Mouse (Mus musculus) myocyte (in vitro differentiated cells): ENCODE measurements around the gene Iscu. TPM values are rescaled to one million over a fixed set of nuclear protein-coding genes. Genes with fewer than 3 reads are reported as not detected.
"Not testable (repeated sequence)": the region's sequence is repeated elsewhere in the genome, so short reads cannot be mapped to it uniquely, and the experiment has no call there.

Experiments used
- H3K27me3 ChIP-seq: one replicate; pipeline ENCODE4 v1.6.1; 2011; ENCODE audit not compliant: control insufficient read depth, insufficient read depth, insufficient read length
- H3K36me3 ChIP-seq: one replicate; pipeline ENCODE4 v1.6.1; 2011; ENCODE audit not compliant: control insufficient read depth, insufficient read depth
- H3K4me2 ChIP-seq: one replicate; pipeline ENCODE4 v1.6.1; 2011; ENCODE audit warnings: low read depth, control low read depth
- H3K4me3 ChIP-seq: one replicate; pipeline ENCODE4 v1.5.1; 2011; ENCODE audit warnings: mild to moderate bottlenecking, control low read depth, moderate library complexity
- H3K79me2 ChIP-seq: one replicate; pipeline ENCODE4 v1.6.1; 2011; ENCODE audit not compliant: control insufficient read depth, insufficient read depth
- H3ac ChIP-seq: one replicate; pipeline ENCODE4 v1.6.1; 2011; ENCODE audit not compliant: control insufficient read depth, insufficient read length
- CEBPB ChIP-seq: IDR thresholded peaks from 2 replicates; pipeline ENCODE4 v1.6.1; 2011; ENCODE audit warnings: mild to moderate bottlenecking, moderate library complexity; ENCODE audit not compliant: poor library complexity, insufficient read depth, severe bottlenecking
- E2F4 ChIP-seq: IDR thresholded peaks from one replicate; pipeline ENCODE4 v1.6.1; 2011; ENCODE audit warnings: mild to moderate bottlenecking, control low read depth, moderate library complexity; ENCODE audit not compliant: insufficient read depth
- MAX ChIP-seq: IDR thresholded peaks from one replicate; pipeline ENCODE4 v1.6.1; 2011; ENCODE audit warnings: low read depth, mild to moderate bottlenecking, control low read depth
- MYOD1 ChIP-seq, 3 experiments: IDR thresholded peaks; one replicate each; pipeline ENCODE4 v1.6.1; 2011; ENCODE audit warnings: control low read depth in 2 of 3, low read depth in 2 of 3, mild to moderate bottlenecking in 2 of 3, moderate library complexity in 1 of 3; ENCODE audit not compliant: insufficient read length in 2 of 3, control insufficient read depth in 1 of 3
- MYOG ChIP-seq, 3 experiments: IDR thresholded peaks; one replicate each; pipeline ENCODE4 v1.6.1; 2011; ENCODE audit warnings: control low read depth in 2 of 3, low read depth in 2 of 3, mild to moderate bottlenecking in 2 of 3; ENCODE audit not compliant: insufficient read length in 2 of 3, control insufficient read depth in 1 of 3, insufficient read depth in 1 of 3
- POLR2A ChIP-seq: IDR thresholded peaks from one replicate; pipeline ENCODE4 v1.6.1; 2011; ENCODE audit warnings: low read depth, mild to moderate bottlenecking, control low read depth, moderate library complexity; ENCODE audit not compliant: insufficient read length
- POLR2AphosphoS2 ChIP-seq: IDR thresholded peaks from one replicate; pipeline ENCODE4 v1.6.1; 2011; ENCODE audit warnings: low read depth, control low read depth; ENCODE audit not compliant: insufficient read length
- REST ChIP-seq: IDR thresholded peaks from one replicate; pipeline ENCODE4 v1.6.1; 2011; ENCODE audit warnings: mild to moderate bottlenecking, control low read depth, moderate library complexity; ENCODE audit not compliant: insufficient read depth, insufficient read length
- SRF ChIP-seq: IDR thresholded peaks from one replicate; pipeline ENCODE4 v1.6.1; 2011; ENCODE audit warnings: low read depth; ENCODE audit not compliant: control insufficient read depth, insufficient read length
- TCF12 ChIP-seq: IDR thresholded peaks from one replicate; pipeline ENCODE4 v1.6.1; 2011; ENCODE audit warnings: mild to moderate bottlenecking, control low read depth; ENCODE audit not compliant: poor library complexity, insufficient read depth, severe bottlenecking
- TCF3 ChIP-seq: IDR thresholded peaks from one replicate; pipeline ENCODE4 v1.6.1; 2011; ENCODE audit warnings: low read depth, control low read depth; ENCODE audit not compliant: insufficient read length
- USF1 ChIP-seq: IDR thresholded peaks from one replicate; pipeline ENCODE4 v1.6.1; 2011; ENCODE audit warnings: low read depth, mild to moderate bottlenecking, control low read depth, moderate library complexity
- polyA plus RNA-seq: library from polyadenylated mRNA; unstranded; fragments of >200 nt; fragmentation: generic; extraction: Trizol; gene quantifications from one replicate; pipeline ENCODE4 v1.2.1, GENCODE M21; 2012; ENCODE audit warnings: missing spikeins

Iscu gene
- polyA plus RNA-seq, 1 experiment: 163 TPM

GRCm38 (mm10) chr5:113772905-113773519 lies 464 bp downstream of the Iscu start:
- peak overlapping the region; percentile 94 for H3K4me2 ChIP-seq
- peak overlapping the region; percentile 62 for H3K4me3 ChIP-seq
- H3ac ChIP-seq: peak overlapping the region; percentile 48
- TF ChIP-seq E2F4 (no peak), MYOD1 (IDR thresholded peaks at IDR 0.05; ENCODE audit: control insufficient read depth in 1 of 3, insufficient read length in 2 of 3, low read depth in 2 of 3) (no peak), CEBPB (no peak), REST (no peak), TCF12 (no peak), TCF3 (no peak), MAX (no peak), USF1 (no peak), SRF (no peak), POLR2AphosphoS2 (no peak), MYOG (IDR thresholded peaks at IDR 0.05; ENCODE audit: control insufficient read depth in 1 of 3, insufficient read depth in 1 of 3, insufficient read length in 2 of 3, low read depth in 2 of 3) (no peak), POLR2A (no peak)
- peaks cover 46% of the 10 kb centered on the region for H3K79me2 ChIP-seq
- H3K27me3 ChIP-seq: no peaks in the 10 kb centered on the region
- H3K36me3 ChIP-seq: no peaks in the 10 kb centered on the region

- peak overlapping the region; percentile 48 for H3ac ChIP-seq
- peak overlapping the region; percentile 94 for H3K4me2 ChIP-seq
- H3K27me3 ChIP-seq: no peaks in the 10 kb centered on the region
- peak overlapping the region; percentile 62 for H3K4me3 ChIP-seq
- TF ChIP-seq MAX (no peak), REST (no peak), POLR2A (no peak), POLR2AphosphoS2 (no peak), USF1 (no peak), SRF (no peak), E2F4 (no peak), MYOG (IDR thresholded peaks at IDR 0.05; ENCODE audit: control insufficient read depth in 1 of 3, insufficient read depth in 1 of 3, insufficient read length in 2 of 3, low read depth in 2 of 3) (no peak), TCF12 (no peak), CEBPB (no peak), MYOD1 (IDR thresholded peaks at IDR 0.05; ENCODE audit: control insufficient read depth in 1 of 3, insufficient read length in 2 of 3, low read depth in 2 of 3) (no peak), TCF3 (no peak)
- no peaks in the 10 kb centered on the region for H3K36me3 ChIP-seq
- peaks cover 40% of the 10 kb centered on the region for H3K79me2 ChIP-seq
Measured at GRCm38 (mm10) chr5:113773664-113774063, 1.1 kb downstream of the Iscu start.

GRCm38 (mm10) chr5:113775585-113775984 lies 3.0 kb downstream of the Iscu start:
- no peak for TF ChIP-seq TCF12
- no peak for TF ChIP-seq E2F4
- no peak for TF ChIP-seq MYOD1 (IDR thresholded peaks at IDR 0.05; ENCODE audit: control insufficient read depth in 1 of 3, insufficient read length in 2 of 3, low read depth in 2 of 3)
- TF ChIP-seq POLR2AphosphoS2: no peak
- TF ChIP-seq USF1: no peak
- TF ChIP-seq MAX: no peak
- no peak for TF ChIP-seq MYOG (IDR thresholded peaks at IDR 0.05; ENCODE audit: control insufficient read depth in 1 of 3, insufficient read depth in 1 of 3, insufficient read length in 2 of 3, low read depth in 2 of 3)
- TF ChIP-seq POLR2A: no peak
- TF ChIP-seq REST: no peak
- Histone ChIP-seq H3K27me3 (no peaks in the 10 kb centered on the region), H3K79me2 (peaks cover 20% of the 10 kb centered on the region), H3K4me3 (no peak overlapping the region), H3K4me2 (no peak overlapping the region), H3ac (no peak overlapping the region), H3K36me3 (no peaks in the 10 kb centered on the region)

- Histone ChIP-seq H3K4me3 (no peak overlapping the region), H3K27me3 (no peaks in the 10 kb centered on the region), H3ac (no peak overlapping the region), H3K79me2 (peaks cover 14% of the 10 kb centered on the region), H3K36me3 (no peaks in the 10 kb centered on the region), H3K4me2 (no peak overlapping the region)
- TF ChIP-seq MYOG (IDR thresholded peaks at IDR 0.05; ENCODE audit: control insufficient read depth in 1 of 3, insufficient read depth in 1 of 3, insufficient read length in 2 of 3, low read depth in 2 of 3): no peak
Measured at GRCm38 (mm10) chr5:113776128-113776895, 3.8 kb downstream of the Iscu start.

GRCm38 (mm10) chr5:113776896-113777226 lies 4.3 kb downstream of the Iscu start:
- Histone ChIP-seq H3K4me2 (no peak overlapping the region), H3ac (no peak overlapping the region), H3K79me2 (peaks cover 14% of the 10 kb centered on the region), H3K4me3 (no peak overlapping the region), H3K27me3 (no peaks in the 10 kb centered on the region), H3K36me3 (no peaks in the 10 kb centered on the region)
- TF ChIP-seq MAX (no peak), SRF (no peak), E2F4 (no peak), TCF12 (no peak), POLR2AphosphoS2 (no peak), POLR2A (no peak)

- H3K79me2 ChIP-seq: peaks cover 14% of the 10 kb centered on the region
Measured at GRCm38 (mm10) chr5:113777728-113778127, 5.2 kb downstream of the Iscu start.

More at GRCm38 (mm10) chr5:113777728-113778127, 5.2 kb downstream of the Iscu start:
- H3ac ChIP-seq, H3K36me3 ChIP-seq, H3K4me2 ChIP-seq, H3K4me3 ChIP-seq, H3K27me3 ChIP-seq: not testable (repeated sequence)
